Mouse (Mus musculus) CH12.LX (cell line): ENCODE data around the gene Dip2a. TPM values are rescaled to one million over a fixed set of nuclear protein-coding genes. Genes with fewer than 3 reads are reported as not detected.

Source experiments
- DNase-seq: peaks from one replicate; pipeline ENCODE4 v3.0.0-alpha.2; 2013; ENCODE audit errors: extremely low read depth
- H3K27ac ChIP-seq: 2 replicates; pipeline ENCODE4 v1.5.1; 2012; ENCODE audit warnings: low read depth, mild to moderate bottlenecking, control low read depth, moderate library complexity; ENCODE audit not compliant: insufficient read depth
- H3K27me3 ChIP-seq: replicated peaks from 2 replicates; pipeline ENCODE3; 2012; ENCODE audit warnings: inconsistent platforms
- H3K36me3 ChIP-seq, 2 experiments: replicated peaks in 1 of 2; 2 replicates each; pipeline versions ENCODE3 to v1.6.1; 2012; ENCODE audit warnings: inconsistent platforms in 1 of 2, low read length in 1 of 2, mild to moderate bottlenecking in 1 of 2, mixed read lengths in 1 of 2, moderate library complexity in 1 of 2; ENCODE audit not compliant: control insufficient read depth in 1 of 2, insufficient read depth in 1 of 2
- H3K4me1 ChIP-seq, 2 experiments: 2 replicates each; pipeline ENCODE4 v1.6.1; 2012; ENCODE audit warnings: inconsistent platforms in 1 of 2, moderate library complexity in 1 of 2; ENCODE audit not compliant: insufficient read depth in 2 of 2, control insufficient read depth in 1 of 2
- H3K4me2 ChIP-seq: 2 replicates; pipeline ENCODE4 v1.6.1; 2012; ENCODE audit warnings: low read depth, mild to moderate bottlenecking, control low read depth; ENCODE audit not compliant: poor library complexity, insufficient read depth, severe bottlenecking
- H3K4me3 ChIP-seq, 3 experiments: fragments of 150-350 bp in 1 of 3; sonication (generic) in 1 of 3; replicated peaks in 1 of 3; 2 replicates each; pipeline versions ENCODE3 to v1.5.1; 2011 to 2012; ENCODE audit warnings: low read depth in 2 of 3, low read length in 2 of 3, mild to moderate bottlenecking in 2 of 3, moderate library complexity in 2 of 3, control low read depth in 1 of 3, improper control_type of control experiment in 1 of 3, inconsistent platforms in 1 of 3, mixed read lengths in 1 of 3; ENCODE audit not compliant: poor library complexity in 1 of 3
- H3K79me2 ChIP-seq: replicated peaks from 2 replicates; pipeline ENCODE4 v1.6.1; 2012; ENCODE audit warnings: mild to moderate bottlenecking, moderate library complexity; ENCODE audit not compliant: control insufficient read depth, poor library complexity, insufficient read depth, severe bottlenecking; ENCODE audit errors: extremely low read depth
- H3K9ac ChIP-seq: 2 replicates; pipeline ENCODE4 v1.6.1; 2012; ENCODE audit warnings: low read depth, mild to moderate bottlenecking, control low read depth, moderate library complexity; ENCODE audit not compliant: insufficient read depth
- H3K9me3 ChIP-seq: replicated peaks from 2 replicates; pipeline ENCODE3; 2012; ENCODE audit warnings: low read length, inconsistent platforms, mixed read lengths
- CHD1 ChIP-seq: IDR thresholded peaks from 2 replicates; pipeline ENCODE4 v1.6.1; 2012; ENCODE audit warnings: low read depth, low read length, improper control_type of control experiment, inconsistent platforms
- CTCF ChIP-seq, 2 experiments: IDR thresholded peaks in 1 of 2; conservative IDR thresholded peaks in 1 of 2; 2 replicates each; pipeline ENCODE4 v1.5.1; 2011 to 2012; ENCODE audit warnings: low read depth in 2 of 2, low read length in 2 of 2, improper control_type of control experiment in 1 of 2, inconsistent platforms in 1 of 2, mild to moderate bottlenecking in 1 of 2, moderate library complexity in 1 of 2
- ELF1 ChIP-seq: IDR thresholded peaks from 2 replicates; pipeline ENCODE4 v1.6.1; 2014; ENCODE audit warnings: low read depth, mild to moderate bottlenecking, inconsistent platforms, low read length, improper control_type of control experiment
- ETS1 ChIP-seq: conservative IDR thresholded peaks from 2 replicates; pipeline ENCODE4 v1.6.1; 2012; ENCODE audit warnings: low read depth, mild to moderate bottlenecking, inconsistent platforms, low read length, improper control_type of control experiment, moderate library complexity
- JUN ChIP-seq: IDR thresholded peaks from 2 replicates; pipeline ENCODE4 v1.6.1; 2011; ENCODE audit warnings: low read depth, mild to moderate bottlenecking, low read length, improper control_type of control experiment, moderate library complexity; ENCODE audit not compliant: insufficient read depth
- MEF2A ChIP-seq: IDR thresholded peaks from 2 replicates; pipeline ENCODE4 v1.6.1; 2014; ENCODE audit warnings: low read depth, mild to moderate bottlenecking, inconsistent platforms, low read length, improper control_type of control experiment, borderline replicate concordance
- NELFE ChIP-seq: IDR thresholded peaks from 2 replicates; pipeline ENCODE4 v1.6.1; 2011; ENCODE audit warnings: low read depth, low read length, improper control_type of control experiment
- POLR2AphosphoS2 ChIP-seq: IDR thresholded peaks from 2 replicates; pipeline ENCODE4 v1.6.1; 2011; ENCODE audit warnings: low read depth, low read length, improper control_type of control experiment
- UBTF ChIP-seq: IDR thresholded peaks from 2 replicates; pipeline ENCODE4 v1.6.1; 2012; ENCODE audit warnings: low read depth, mild to moderate bottlenecking, inconsistent platforms, low read length, improper control_type of control experiment, moderate library complexity
- USF1 ChIP-seq: IDR thresholded peaks from 2 replicates; pipeline ENCODE4 v1.6.1; 2014; ENCODE audit warnings: low read depth, mild to moderate bottlenecking, inconsistent platforms, low read length, improper control_type of control experiment
- USF2 ChIP-seq: conservative IDR thresholded peaks from 2 replicates; pipeline ENCODE4 v1.6.1; 2011; ENCODE audit warnings: low read depth, low read length, improper control_type of control experiment
- ZC3H11A ChIP-seq: IDR thresholded peaks from 2 replicates; pipeline ENCODE4 v1.6.1; 2012; ENCODE audit warnings: low read depth, mild to moderate bottlenecking, inconsistent platforms, low read length, improper control_type of control experiment
- ZKSCAN1 ChIP-seq: IDR thresholded peaks from 2 replicates; pipeline ENCODE4 v1.6.1; 2012; ENCODE audit warnings: low read depth, inconsistent platforms, low read length, improper control_type of control experiment, borderline replicate concordance
- dilution Hi-C: fragments of 300-500 bp; cut with MboI; formaldehyde crosslinking; loops from 2 replicates; pipeline ENCODE4 v1.14.3; 2020; ENCODE audit warnings: low sequenced_read_pairs; ENCODE audit not compliant: extremely low pct_unique_long_range_greater_than_20kb, extremely low pct_ligation_motif_present
- in situ Hi-C: fragments of 300-500 bp; cut with MboI; formaldehyde crosslinking; loops from 3 replicates; pipeline ENCODE4 v1.14.3; 2019; ENCODE audit warnings: low sequenced_read_pairs, low pct_ligation_motif_present, low pct_unique_long_range_greater_than_20kb, mixed read lengths
- polyA plus RNA-seq: library from polyadenylated mRNA; unstranded; fragments of >175 nt; gene quantifications from 2 replicates; pipeline ENCODE4 v1.2.1, GENCODE M21; 2012; ENCODE audit warnings: low read depth; ENCODE audit not compliant: insufficient read length
- total RNA-seq, 2 experiments: library from RNA; depleted of rRNA; stranded (reverse); fragments of 300-350 nt in 1 of 2; fragments of >200 nt in 1 of 2; gene quantifications; 2 replicates each; pipeline ENCODE4 v1.2.3; 2012 to 2014

The Dip2a gene
- total and polyA plus RNA-seq, 3 experiments, result 0.97 to 2.4 (median 1.5) TPM

DNA sequence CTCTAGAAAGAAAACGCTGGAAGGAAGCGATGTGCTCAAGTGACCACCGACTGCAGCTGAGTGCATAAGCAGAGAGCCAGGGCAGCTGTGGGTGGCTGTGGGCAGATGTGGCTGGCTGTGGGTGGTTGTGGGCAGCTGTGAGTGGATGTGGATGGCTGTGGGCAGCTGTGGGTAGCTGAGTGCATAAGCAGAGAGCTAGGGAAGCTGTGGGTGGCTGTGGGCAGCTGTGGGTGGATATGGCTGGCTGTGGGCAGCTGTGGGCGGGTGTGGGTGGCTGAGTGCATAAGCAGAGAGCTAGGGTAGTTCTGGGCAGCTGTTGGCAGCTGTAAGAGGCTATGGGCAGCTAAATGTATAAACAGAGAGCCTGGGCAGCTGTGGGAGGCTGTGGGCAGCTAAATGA lies 51.9 kb downstream of the Dip2a start:
- dilution Hi-C loops, result no loop called here
- TF ChIP-seq MEF2A, result no peak
- TF ChIP-seq NELFE, result no peak
- no peak for TF ChIP-seq UBTF
- no peak for TF ChIP-seq CHD1
- TF ChIP-seq CTCF (conservative IDR thresholded peaks at IDR 0.05 in 1 of 2, IDR thresholded peaks at IDR 0.05 in 1 of 2; ENCODE audit: low read depth in 2 of 2, low read length in 2 of 2), result no peak
- no peak for TF ChIP-seq USF1
- TF ChIP-seq JUN, result no peak
- no peak for TF ChIP-seq USF2
- no peak for TF ChIP-seq ETS1

GRCm38 (mm10) chr10:76289936-76290671 lies 55.0 kb downstream of the Dip2a start:
- no peak for TF ChIP-seq ZC3H11A
- no peak for TF ChIP-seq ZKSCAN1
- no peak for TF ChIP-seq ELF1
- no peak for TF ChIP-seq POLR2AphosphoS2
- Histone ChIP-seq H3K27me3 (no peaks in the 10 kb centered on the region), H3K4me2 (no peak overlapping the region), H3K9ac (no peak overlapping the region), H3K9me3 (no peaks in the 10 kb centered on the region), H3K4me1 (peaks cover 0 to 12% of the 10 kb centered on the region in 2 experiments; a peak in 2 of 4 replicates), H3K4me3 (no peak overlapping the region), H3K79me2 (no peaks in the 10 kb centered on the region), H3K36me3 (peaks cover 0 to 21% of the 10 kb centered on the region in 2 experiments), H3K27ac (no peak overlapping the region)
- in situ Hi-C loops (no loop called here), dilution Hi-C loops (no loop called here)
- DNase-seq, result no peak

More for the DNA sequence above, 51.9 kb downstream of the Dip2a start:
- H3K9ac ChIP-seq, result no peak overlapping the region
- DNase-seq, result no peak
- peaks cover 0 to 28% of the 10 kb centered on the region in 2 experiments for H3K36me3 ChIP-seq
- in situ Hi-C loops, result no loop called here
- H3K4me2 ChIP-seq, result no peak overlapping the region
- no peaks in the 10 kb centered on the region for H3K9me3 ChIP-seq
- no peak overlapping the region for H3K27ac ChIP-seq
- no peak overlapping the region for H3K4me3 ChIP-seq
- peaks cover 0 to 14% of the 10 kb centered on the region in 2 experiments; a peak in 2 of 4 replicates for H3K4me1 ChIP-seq
- H3K79me2 ChIP-seq, result no peaks in the 10 kb centered on the region
- no peaks in the 10 kb centered on the region for H3K27me3 ChIP-seq
